Mouse (Mus musculus): ENCODE measurements around the gene Slc45a3. TPM values are rescaled to one million over a fixed set of nuclear protein-coding genes. Genes with fewer than 3 reads are reported as not detected.

Gene Slc45a3
- 9.5 and 12.9 TPM in 2 replicates for polyA plus RNA-seq (2015; fragmentation: Nextera tagmentation; extraction: Ambion mirVana)

DNA sequence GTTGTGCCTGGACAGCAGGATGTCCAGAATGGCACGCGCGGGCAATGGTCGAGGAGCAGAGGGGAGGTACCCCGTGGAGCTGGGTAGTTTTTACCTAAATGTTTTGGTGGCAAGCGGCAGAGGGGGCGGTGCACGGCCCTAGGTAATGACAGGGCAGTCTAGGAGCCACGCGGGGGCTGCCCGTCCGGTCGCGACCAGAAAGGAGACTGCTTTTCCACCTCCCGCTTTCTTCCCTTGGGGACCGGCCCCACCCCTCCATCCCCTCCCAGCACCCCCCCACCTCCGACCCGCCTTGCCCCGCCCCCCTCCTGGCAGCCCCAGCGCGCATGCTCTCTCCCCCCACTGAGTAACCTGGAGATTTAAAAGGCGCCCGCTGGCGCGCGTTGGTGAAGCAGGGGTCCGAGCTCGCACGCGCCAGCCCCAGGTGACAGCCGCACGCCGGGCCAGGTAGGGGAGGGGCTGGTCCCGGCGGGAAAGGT is at the start of gene Slc45a3:
Gene Slc45a3 (plus strand): TSS at position 362 of the 479 bp plus-strand sequence.
- Histone ChIP-seq H3K27me3 (peaks cover 42% of the 10 kb centered on the region), H3K9me3 (no peaks in the 10 kb centered on the region), H3K9ac (replicated peaks) (peak within 1 kb of the TSS; percentile 72), H3K27ac (no peak within 1 kb of the TSS; the same call in 1 of the 2 replicates), H3K4me1 (replicated peaks) (peaks cover 43% of the 10 kb centered on the region), H3K4me3 (replicated peaks) (peak within 1 kb of the TSS; percentile 61), H3K4me2 (replicated peaks) (peak within 1 kb of the TSS; percentile 78), H3K36me3 (no peaks in the 10 kb centered on the region)
- ATAC-seq, result peak; percentile 67
- WGBS, result 1% methylated on average over 31 of the region's 35 CpGs

DNA sequence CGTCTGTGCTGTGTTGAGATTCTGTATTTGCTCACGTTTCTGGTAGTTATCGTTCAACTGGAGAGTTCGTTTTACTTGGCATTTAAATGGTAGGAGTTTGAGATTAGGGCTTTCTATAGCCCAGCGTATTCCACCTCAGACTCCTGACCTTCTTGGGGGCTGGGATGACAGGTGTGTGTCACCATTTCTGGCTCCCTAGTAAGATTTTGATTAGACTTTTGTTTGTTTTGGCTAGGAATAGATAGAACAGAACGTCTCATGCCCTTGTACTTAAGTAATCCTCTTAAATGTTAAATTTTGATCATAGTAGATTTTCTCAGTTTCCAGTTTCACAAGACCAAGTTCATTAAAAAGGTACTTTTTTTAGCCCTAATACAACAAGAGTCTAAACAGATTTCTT is 45.1 kb upstream of the Slc45a3 start:
- no peak for ATAC-seq
- Histone ChIP-seq H3K9ac (replicated peaks) (no peak overlapping the region), H3K27me3 (no peaks in the 10 kb centered on the region), H3K4me3 (replicated peaks) (no peak overlapping the region), H3K4me1 (replicated peaks) (peaks cover 14% of the 10 kb centered on the region), H3K36me3 (peaks cover 29% of the 10 kb centered on the region), H3K4me2 (replicated peaks) (no peak overlapping the region), H3K9me3 (no peaks in the 10 kb centered on the region), H3K27ac (no peak overlapping the region)
- 83% methylated on average over 6 of the region's 6 CpGs for WGBS

DNA sequence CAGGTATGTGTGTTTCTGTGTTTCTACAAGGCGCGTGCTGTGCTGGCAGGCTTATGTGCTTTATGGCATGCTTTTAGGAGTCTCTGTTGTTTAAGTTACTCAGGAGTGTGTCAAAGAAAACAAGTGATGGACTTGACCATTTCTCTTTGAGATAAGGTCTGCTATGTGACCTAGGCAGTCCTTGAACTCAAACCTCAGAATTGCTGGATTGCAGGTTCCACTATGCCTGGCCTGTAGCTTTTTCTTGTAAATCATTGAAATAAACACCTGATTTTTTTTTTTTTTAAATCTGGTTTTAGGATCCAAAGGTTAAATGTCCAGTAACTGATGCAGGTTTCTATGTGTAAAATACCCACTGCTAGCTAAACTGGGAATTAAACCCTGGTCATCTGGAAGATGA is 43.7 kb upstream of the Slc45a3 start:
- Histone ChIP-seq H3K27me3 (no peaks in the 10 kb centered on the region), H3K4me1 (replicated peaks) (peaks cover 10% of the 10 kb centered on the region), H3K27ac (no peak overlapping the region), H3K36me3 (peaks cover 42% of the 10 kb centered on the region), H3K4me3 (replicated peaks) (no peak overlapping the region), H3K9ac (replicated peaks) (no peak overlapping the region), H3K9me3 (no peaks in the 10 kb centered on the region), H3K4me2 (replicated peaks) (no peak overlapping the region)
- 100% methylated on average over 2 of the region's 2 CpGs for WGBS
- ATAC-seq, result no peak

DNA sequence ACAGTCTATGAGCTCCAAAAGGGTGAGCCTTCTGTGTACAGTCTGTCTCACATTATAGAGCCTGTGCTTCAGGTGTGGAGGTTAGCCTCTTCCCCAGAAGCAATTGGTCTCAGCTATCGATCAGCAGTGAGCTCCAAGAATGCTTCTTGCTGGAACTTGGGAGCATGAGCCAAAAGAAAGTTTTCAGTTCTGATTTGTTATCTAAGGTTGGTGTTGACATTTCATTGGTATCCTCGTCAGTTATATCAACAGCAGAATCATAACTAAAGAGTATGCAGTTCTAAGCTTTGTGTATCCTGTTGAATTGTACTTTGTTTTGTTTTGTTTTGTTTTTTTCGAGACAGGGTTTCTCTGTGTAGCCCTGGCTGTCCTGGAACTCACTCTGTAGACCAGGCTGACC is 40.7 kb upstream of the Slc45a3 start:
- no peak for ATAC-seq
- 94% methylated on average over 3 of the region's 3 CpGs for WGBS
- no peaks in the 10 kb centered on the region for H3K27me3 ChIP-seq
- H3K27ac ChIP-seq, result no peak overlapping the region
- no peak overlapping the region for H3K4me2 ChIP-seq (replicated peaks)
- H3K36me3 ChIP-seq, result peaks cover 65% of the 10 kb centered on the region
- H3K4me3 ChIP-seq (replicated peaks), result no peak overlapping the region
- no peaks in the 10 kb centered on the region for H3K9me3 ChIP-seq
- no peaks in the 10 kb centered on the region for H3K4me1 ChIP-seq (replicated peaks)
- no peak overlapping the region for H3K9ac ChIP-seq (replicated peaks)

DNA sequence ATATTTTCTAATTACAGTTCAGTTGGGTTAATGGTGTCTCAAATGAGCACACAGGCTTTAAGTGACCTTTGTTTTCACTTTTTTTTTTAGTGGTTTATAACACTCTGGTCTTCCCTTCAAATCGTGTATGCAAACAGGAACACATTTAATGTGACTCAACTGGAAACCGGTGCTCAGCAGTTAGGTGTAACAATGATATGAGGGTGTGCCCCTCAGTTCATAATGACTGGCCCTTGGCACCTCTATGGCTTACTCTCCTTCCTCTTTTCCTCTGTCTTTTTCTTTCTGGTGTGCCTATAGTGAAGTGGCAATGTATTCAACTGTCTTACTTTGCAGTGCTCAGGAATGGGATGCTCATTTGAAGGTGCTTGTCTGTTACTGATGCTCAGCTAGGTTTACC is 29.3 kb upstream of the Slc45a3 start:
- Histone ChIP-seq H3K27ac (no peak overlapping the region), H3K4me1 (replicated peaks) (no peaks in the 10 kb centered on the region), H3K9ac (replicated peaks) (no peak overlapping the region), H3K9me3 (no peaks in the 10 kb centered on the region), H3K36me3 (peaks cover 43% of the 10 kb centered on the region), H3K4me2 (replicated peaks) (no peak overlapping the region), H3K4me3 (replicated peaks) (no peak overlapping the region), H3K27me3 (no peaks in the 10 kb centered on the region)
- ATAC-seq, result no peak
- WGBS, result 97% methylated on average over 2 of the region's 2 CpGs

DNA sequence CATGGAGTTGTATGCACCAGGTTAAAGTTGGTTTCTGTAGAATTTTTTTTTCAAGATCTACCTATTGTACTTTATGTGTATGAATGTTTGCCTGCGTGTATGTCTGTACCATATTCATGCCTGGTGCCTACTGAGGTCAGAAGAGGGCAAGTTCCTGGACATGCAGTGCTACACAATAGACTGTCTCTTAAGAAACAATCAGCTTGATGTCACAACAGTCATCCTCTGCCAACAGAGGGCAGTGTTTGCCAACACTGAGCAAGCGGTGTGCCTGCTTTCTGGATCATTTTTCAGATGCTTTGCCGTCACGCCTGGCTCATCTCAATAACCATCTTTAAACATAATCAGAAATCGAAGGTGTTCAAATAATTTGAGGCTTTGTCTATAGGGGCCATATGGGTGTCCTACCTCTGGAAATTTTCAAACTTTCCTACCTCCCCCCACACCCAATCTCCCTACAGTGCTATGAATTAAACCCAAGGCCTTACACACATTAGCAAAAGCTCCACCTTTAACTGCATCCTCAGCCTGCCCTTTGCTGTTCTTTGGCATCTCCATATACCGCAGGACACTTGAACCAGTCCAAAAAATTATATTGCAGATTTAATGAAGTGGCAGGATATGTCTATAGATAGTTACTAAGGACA is 25.0 kb upstream of the Slc45a3 start:
- Histone ChIP-seq H3K4me2 (replicated peaks) (no peak overlapping the region), H3K4me1 (replicated peaks) (no peaks in the 10 kb centered on the region), H3K36me3 (peaks cover 15% of the 10 kb centered on the region), H3K9me3 (no peaks in the 10 kb centered on the region), H3K4me3 (replicated peaks) (no peak overlapping the region), H3K27ac (no peak overlapping the region), H3K27me3 (no peaks in the 10 kb centered on the region), H3K9ac (replicated peaks) (no peak overlapping the region)
- WGBS, result 48% methylated on average over 6 of the region's 6 CpGs
- peak; percentile 65; the same call in 1 of the 2 replicates for ATAC-seq

DNA sequence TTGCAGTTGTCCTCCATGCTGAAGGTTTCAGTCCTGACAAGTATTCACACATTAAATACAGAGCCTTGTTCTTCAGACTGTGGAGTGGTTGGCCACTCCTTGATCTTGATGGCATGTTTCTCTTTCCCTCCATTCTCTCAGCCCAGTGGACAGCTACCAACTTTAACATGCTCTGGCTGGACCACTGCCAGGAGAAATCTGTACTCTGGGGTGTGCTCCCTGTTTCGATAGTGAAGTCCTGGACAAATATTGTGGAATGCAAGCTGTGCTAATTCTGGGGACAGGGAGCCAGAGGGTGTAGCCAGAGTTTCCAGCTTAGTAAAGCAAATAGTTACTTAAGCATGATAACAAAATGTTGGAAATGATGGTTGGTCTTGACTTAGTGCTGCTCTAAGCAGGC is 24.0 kb upstream of the Slc45a3 start:
- H3K36me3 ChIP-seq, result peaks cover 10% of the 10 kb centered on the region
- no peak overlapping the region for H3K4me2 ChIP-seq (replicated peaks)
- no peak overlapping the region for H3K27ac ChIP-seq
- WGBS, result 95% methylated on average over 1 of the region's 1 CpGs
- no peaks in the 10 kb centered on the region for H3K9me3 ChIP-seq
- no peaks in the 10 kb centered on the region for H3K27me3 ChIP-seq
- ATAC-seq, result no peak
- no peak overlapping the region for H3K4me3 ChIP-seq (replicated peaks)
- no peak overlapping the region for H3K9ac ChIP-seq (replicated peaks)
- H3K4me1 ChIP-seq (replicated peaks), result no peaks in the 10 kb centered on the region

DNA sequence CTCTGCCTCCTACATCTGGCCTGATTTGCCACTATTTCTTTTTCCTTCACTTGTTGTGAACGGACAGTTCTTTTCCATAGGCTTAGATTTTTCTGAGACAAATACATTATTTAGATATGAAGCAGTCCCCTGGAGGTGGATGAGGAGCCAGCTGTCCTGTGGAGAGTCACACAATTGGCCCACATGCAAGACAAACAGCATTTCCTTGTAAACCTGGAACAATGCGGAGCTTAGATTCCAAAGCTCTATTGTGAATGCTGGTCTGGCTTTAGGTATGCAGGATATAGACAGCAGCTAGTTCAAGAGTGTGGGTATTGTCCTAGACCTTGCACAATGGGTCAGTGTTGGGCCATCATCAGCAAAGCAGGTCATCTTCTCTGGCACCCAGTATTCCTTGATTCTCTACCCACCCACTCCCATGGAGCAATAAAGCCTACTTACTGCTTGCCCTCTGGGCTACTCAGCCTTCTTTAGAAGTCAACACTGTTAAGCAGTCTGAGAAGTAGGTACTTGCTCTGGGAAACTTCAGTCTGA is 22.0 kb upstream of the Slc45a3 start:
- ATAC-seq, result no peak
- Histone ChIP-seq H3K36me3 (peaks cover 3% of the 10 kb centered on the region), H3K27ac (no peak overlapping the region), H3K27me3 (no peaks in the 10 kb centered on the region), H3K9me3 (no peaks in the 10 kb centered on the region), H3K4me3 (replicated peaks) (no peak overlapping the region), H3K4me2 (replicated peaks) (no peak overlapping the region), H3K9ac (replicated peaks) (no peak overlapping the region), H3K4me1 (replicated peaks) (no peaks in the 10 kb centered on the region)
- WGBS, result 26% methylated on average over 2 of the region's 2 CpGs

DNA sequence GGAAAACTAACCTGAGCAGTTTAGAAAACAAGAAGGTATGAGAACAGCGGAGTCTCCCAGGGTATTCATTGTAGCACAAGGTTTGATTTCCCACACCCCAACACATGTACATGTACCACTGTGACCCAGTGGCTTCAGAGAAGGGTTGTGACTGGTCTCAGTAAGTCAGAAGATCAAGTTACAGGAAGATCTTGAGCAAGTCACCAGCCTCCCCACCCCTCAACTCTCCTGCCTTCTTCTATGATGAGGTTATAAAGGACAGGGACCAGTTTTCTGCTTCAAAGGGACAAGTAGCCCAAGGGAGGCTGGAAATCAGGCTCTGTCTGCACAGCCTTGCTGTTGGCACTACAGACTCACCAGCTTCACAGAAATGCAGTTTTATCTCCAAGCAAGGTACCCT is 21.3 kb upstream of the Slc45a3 start:
- no peak for ATAC-seq
- H3K4me3 ChIP-seq (replicated peaks), result no peak overlapping the region
- H3K27me3 ChIP-seq, result no peaks in the 10 kb centered on the region
- peaks cover 3% of the 10 kb centered on the region; the same call in 1 of the 2 replicates for H3K36me3 ChIP-seq
- H3K27ac ChIP-seq, result no peak overlapping the region
- no peaks in the 10 kb centered on the region for H3K4me1 ChIP-seq (replicated peaks)
- H3K9me3 ChIP-seq, result no peaks in the 10 kb centered on the region
- WGBS, result 97% methylated on average over 1 of the region's 1 CpGs
- H3K4me2 ChIP-seq (replicated peaks), result no peak overlapping the region
- H3K9ac ChIP-seq (replicated peaks), result no peak overlapping the region

DNA sequence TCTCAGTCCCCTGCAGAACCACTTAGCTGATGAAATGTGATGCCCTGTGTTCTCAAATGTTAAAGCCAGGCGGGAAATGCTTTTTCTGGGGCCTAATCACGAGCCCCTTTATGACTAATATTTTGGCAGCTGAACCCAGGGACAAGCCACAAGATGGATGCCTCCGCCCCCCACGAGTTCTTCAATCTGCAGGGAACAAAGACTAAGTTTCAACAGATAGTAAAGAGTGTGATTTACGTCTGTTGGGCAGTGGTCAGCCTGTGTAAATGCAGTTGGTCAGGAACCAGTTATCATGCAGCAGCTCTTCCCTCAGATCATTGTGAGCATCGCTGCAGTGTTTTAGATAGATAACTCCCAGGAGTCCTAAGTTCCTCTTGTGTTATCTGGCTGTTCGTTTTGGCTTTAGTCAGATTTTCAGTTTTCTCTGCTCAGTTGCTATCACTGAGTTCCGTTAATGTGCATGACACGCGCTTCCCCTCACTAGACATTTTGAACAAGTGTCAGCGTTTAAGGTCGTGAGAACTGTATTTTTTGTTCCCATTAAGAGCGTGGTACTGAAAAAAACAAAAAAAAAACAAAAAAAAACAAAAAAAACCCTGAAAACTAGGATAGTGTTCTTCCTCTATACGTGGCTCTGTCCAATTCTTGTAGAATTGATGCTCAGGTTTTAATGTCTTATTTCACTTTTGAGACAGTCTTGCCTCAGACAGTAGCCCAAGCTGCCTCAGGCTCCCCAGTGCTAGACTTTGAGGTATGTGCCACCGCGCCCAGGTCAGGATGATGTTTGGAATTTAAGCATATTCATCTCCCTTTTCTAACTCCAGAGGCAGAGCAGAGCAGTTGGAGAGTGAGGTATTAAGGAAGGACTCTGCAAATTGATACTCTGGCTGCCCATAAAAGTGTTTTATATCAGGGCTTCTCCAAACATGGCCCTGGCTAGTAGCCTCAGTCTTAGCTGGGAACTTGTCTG is 19.9 kb upstream of the Slc45a3 start:
- H3K27ac ChIP-seq, result no peak overlapping the region; the same call in 1 of the 2 replicates
- H3K36me3 ChIP-seq, result peaks cover 3% of the 10 kb centered on the region; the same call in 1 of the 2 replicates
- H3K9me3 ChIP-seq, result no peaks in the 10 kb centered on the region
- H3K9ac ChIP-seq (replicated peaks), result no peak overlapping the region
- H3K4me1 ChIP-seq (replicated peaks), result peaks cover 6% of the 10 kb centered on the region
- 81% methylated on average over 16 of the region's 16 CpGs for WGBS
- no peak for ATAC-seq
- H3K4me3 ChIP-seq (replicated peaks), result no peak overlapping the region
- H3K4me2 ChIP-seq (replicated peaks), result no peak overlapping the region
- H3K27me3 ChIP-seq, result no peaks in the 10 kb centered on the region

DNA sequence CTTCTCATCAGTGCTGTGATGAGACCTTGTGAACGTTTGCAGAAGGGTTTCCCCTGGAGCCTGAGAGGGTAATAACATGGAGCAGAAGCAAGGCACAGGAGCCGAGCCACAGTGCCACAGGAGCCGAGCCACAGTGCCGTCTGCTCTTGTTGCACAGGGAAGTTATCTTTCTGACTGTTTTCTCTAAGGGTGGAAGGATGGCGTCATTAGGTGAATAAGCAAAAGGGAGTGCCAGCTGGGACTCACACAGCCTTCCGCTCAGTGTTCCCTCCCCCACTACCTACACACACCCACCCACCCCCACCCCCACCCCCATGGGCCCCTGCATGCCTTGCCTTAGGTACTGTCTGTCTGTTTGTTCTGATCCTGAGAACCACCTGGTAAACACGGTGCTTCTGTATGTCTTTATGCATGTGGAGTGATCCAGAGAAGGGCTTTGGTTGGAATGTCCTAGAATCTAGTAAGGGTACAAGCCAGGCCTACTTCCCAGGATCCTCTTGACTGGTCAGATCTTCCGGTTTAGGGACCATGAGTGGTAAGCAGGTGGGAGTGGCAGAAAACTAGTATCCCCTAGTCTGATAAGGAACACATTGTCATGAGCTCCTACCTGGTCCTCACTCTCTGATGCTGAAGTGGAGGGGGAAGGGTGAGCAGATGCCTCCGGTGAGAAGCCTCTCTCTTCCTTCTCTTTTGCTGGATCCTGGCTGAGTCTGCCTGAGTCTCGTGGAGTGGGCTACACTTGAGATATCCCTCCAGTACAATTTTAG is 16.9 kb upstream of the Slc45a3 start:
- H3K4me2 ChIP-seq (replicated peaks), result no peak overlapping the region
- 76% methylated on average over 10 of the region's 10 CpGs for WGBS
- no peak overlapping the region for H3K27ac ChIP-seq
- H3K4me1 ChIP-seq (replicated peaks), result peaks cover 10% of the 10 kb centered on the region
- H3K36me3 ChIP-seq, result no peaks in the 10 kb centered on the region
- no peaks in the 10 kb centered on the region for H3K27me3 ChIP-seq
- no peak for ATAC-seq
- no peak overlapping the region for H3K4me3 ChIP-seq (replicated peaks)
- no peak overlapping the region for H3K9ac ChIP-seq (replicated peaks)
- no peaks in the 10 kb centered on the region for H3K9me3 ChIP-seq
